Mouse (Mus musculus) CH12.LX (cell line): ENCODE data around the gene Fgfr2. TPM values are rescaled to one million over a fixed set of nuclear protein-coding genes. Genes with fewer than 3 reads are reported as not detected.

ENCODE experiments used
- DNase-seq: peaks from one replicate; pipeline ENCODE4 v3.0.0-alpha.2; 2013; ENCODE audit errors: extremely low read depth
- H3K27ac ChIP-seq: 2 replicates; pipeline ENCODE4 v1.5.1; 2012; ENCODE audit warnings: low read depth, mild to moderate bottlenecking, control low read depth, moderate library complexity; ENCODE audit not compliant: insufficient read depth
- H3K27me3 ChIP-seq: replicated peaks from 2 replicates; pipeline ENCODE3; 2012; ENCODE audit warnings: inconsistent platforms
- H3K36me3 ChIP-seq, 2 experiments: replicated peaks in 1 of 2; 2 replicates each; pipeline versions ENCODE3 to v1.6.1; 2012; ENCODE audit warnings: inconsistent platforms in 1 of 2, low read length in 1 of 2, mild to moderate bottlenecking in 1 of 2, mixed read lengths in 1 of 2, moderate library complexity in 1 of 2; ENCODE audit not compliant: control insufficient read depth in 1 of 2, insufficient read depth in 1 of 2
- H3K4me1 ChIP-seq, 2 experiments: 2 replicates each; pipeline ENCODE4 v1.6.1; 2012; ENCODE audit warnings: inconsistent platforms in 1 of 2, moderate library complexity in 1 of 2; ENCODE audit not compliant: insufficient read depth in 2 of 2, control insufficient read depth in 1 of 2
- H3K4me2 ChIP-seq: 2 replicates; pipeline ENCODE4 v1.6.1; 2012; ENCODE audit warnings: low read depth, mild to moderate bottlenecking, control low read depth; ENCODE audit not compliant: poor library complexity, insufficient read depth, severe bottlenecking
- H3K4me3 ChIP-seq, 3 experiments: fragments of 150-350 bp in 1 of 3; sonication (generic) in 1 of 3; replicated peaks in 1 of 3; 2 replicates each; pipeline versions ENCODE3 to v1.5.1; 2011 to 2012; ENCODE audit warnings: low read depth in 2 of 3, low read length in 2 of 3, mild to moderate bottlenecking in 2 of 3, moderate library complexity in 2 of 3, control low read depth in 1 of 3, improper control_type of control experiment in 1 of 3, inconsistent platforms in 1 of 3, mixed read lengths in 1 of 3; ENCODE audit not compliant: poor library complexity in 1 of 3
- H3K79me2 ChIP-seq: replicated peaks from 2 replicates; pipeline ENCODE4 v1.6.1; 2012; ENCODE audit warnings: mild to moderate bottlenecking, moderate library complexity; ENCODE audit not compliant: control insufficient read depth, poor library complexity, insufficient read depth, severe bottlenecking; ENCODE audit errors: extremely low read depth
- H3K9ac ChIP-seq: 2 replicates; pipeline ENCODE4 v1.6.1; 2012; ENCODE audit warnings: low read depth, mild to moderate bottlenecking, control low read depth, moderate library complexity; ENCODE audit not compliant: insufficient read depth
- H3K9me3 ChIP-seq: replicated peaks from 2 replicates; pipeline ENCODE3; 2012; ENCODE audit warnings: low read length, inconsistent platforms, mixed read lengths
- BHLHE40 ChIP-seq: IDR thresholded peaks from 2 replicates; pipeline ENCODE4 v1.6.1; 2011; ENCODE audit warnings: mild to moderate bottlenecking, low read depth, low read length, improper control_type of control experiment
- CHD2 ChIP-seq: IDR thresholded peaks from 2 replicates; pipeline ENCODE4 v1.6.1; 2011; ENCODE audit warnings: low read length, improper control_type of control experiment
- CTCF ChIP-seq, 2 experiments: IDR thresholded peaks in 1 of 2; conservative IDR thresholded peaks in 1 of 2; 2 replicates each; pipeline ENCODE4 v1.5.1; 2011 to 2012; ENCODE audit warnings: low read depth in 2 of 2, low read length in 2 of 2, improper control_type of control experiment in 1 of 2, inconsistent platforms in 1 of 2, mild to moderate bottlenecking in 1 of 2, moderate library complexity in 1 of 2
- GABPA ChIP-seq: IDR thresholded peaks from 2 replicates; pipeline ENCODE4 v1.6.1; 2012; ENCODE audit warnings: low read depth, low read length, improper control_type of control experiment, inconsistent platforms; ENCODE audit not compliant: insufficient replicate concordance
- HCFC1 ChIP-seq: IDR thresholded peaks from 2 replicates; pipeline ENCODE4 v1.6.1; 2012; ENCODE audit warnings: low read depth, mild to moderate bottlenecking, inconsistent platforms, low read length, improper control_type of control experiment
- IRF4 ChIP-seq: IDR thresholded peaks from 2 replicates; pipeline ENCODE4 v1.6.1; 2014; ENCODE audit warnings: low read depth, mild to moderate bottlenecking, inconsistent platforms, low read length, improper control_type of control experiment
- JUN ChIP-seq: IDR thresholded peaks from 2 replicates; pipeline ENCODE4 v1.6.1; 2011; ENCODE audit warnings: low read depth, mild to moderate bottlenecking, low read length, improper control_type of control experiment, moderate library complexity; ENCODE audit not compliant: insufficient read depth
- JUND ChIP-seq: conservative IDR thresholded peaks from 2 replicates; pipeline ENCODE4 v1.6.1; 2011; ENCODE audit warnings: low read depth, low read length, improper control_type of control experiment
- MAFK ChIP-seq: IDR thresholded peaks from 2 replicates; pipeline ENCODE4 v1.6.1; 2011; ENCODE audit warnings: low read length, improper control_type of control experiment; ENCODE audit not compliant: insufficient replicate concordance
- MAX ChIP-seq: IDR thresholded peaks from 2 replicates; pipeline ENCODE4 v1.6.1; 2011; ENCODE audit warnings: low read length, improper control_type of control experiment
- MAZ ChIP-seq: IDR thresholded peaks from 2 replicates; pipeline ENCODE4 v1.6.1; 2012; ENCODE audit warnings: low read depth, mild to moderate bottlenecking, inconsistent platforms, low read length, improper control_type of control experiment, moderate library complexity
- MEF2A ChIP-seq: IDR thresholded peaks from 2 replicates; pipeline ENCODE4 v1.6.1; 2014; ENCODE audit warnings: low read depth, mild to moderate bottlenecking, inconsistent platforms, low read length, improper control_type of control experiment, borderline replicate concordance
- MXI1 ChIP-seq: IDR thresholded peaks from 2 replicates; pipeline ENCODE4 v1.6.1; 2011; ENCODE audit warnings: mild to moderate bottlenecking, low read depth, low read length, improper control_type of control experiment
- MYC ChIP-seq: IDR thresholded peaks from 2 replicates; pipeline ENCODE4 v1.6.1; 2011; ENCODE audit warnings: low read depth, mild to moderate bottlenecking, improper control_type of control experiment, low read length
- NELFE ChIP-seq: IDR thresholded peaks from 2 replicates; pipeline ENCODE4 v1.6.1; 2011; ENCODE audit warnings: low read depth, low read length, improper control_type of control experiment
- NRF1 ChIP-seq: IDR thresholded peaks from 2 replicates; pipeline ENCODE4 v1.6.1; 2014; ENCODE audit warnings: low read depth, mild to moderate bottlenecking, inconsistent platforms, low read length, improper control_type of control experiment, moderate library complexity
- PAX5 ChIP-seq: IDR thresholded peaks from 2 replicates; pipeline ENCODE4 v1.6.1; 2012; ENCODE audit warnings: low read length, inconsistent platforms, mixed read lengths
- POLR2A ChIP-seq: IDR thresholded peaks from 2 replicates; pipeline ENCODE4 v1.6.1; 2011; ENCODE audit warnings: low read depth, mild to moderate bottlenecking, improper control_type of control experiment, low read length
- POLR2AphosphoS2 ChIP-seq: IDR thresholded peaks from 2 replicates; pipeline ENCODE4 v1.6.1; 2011; ENCODE audit warnings: low read depth, low read length, improper control_type of control experiment
- RAD21 ChIP-seq: IDR thresholded peaks from 2 replicates; pipeline ENCODE4 v1.6.1; 2011; ENCODE audit warnings: low read depth, mild to moderate bottlenecking, low read length, improper control_type of control experiment, moderate library complexity
- SIN3A ChIP-seq: IDR thresholded peaks from 2 replicates; pipeline ENCODE4 v1.6.1; 2012; ENCODE audit warnings: low read length, improper control_type of control experiment, inconsistent platforms
- SMC3 ChIP-seq: IDR thresholded peaks from 2 replicates; pipeline ENCODE4 v1.6.1; 2011; ENCODE audit warnings: low read depth, low read length, improper control_type of control experiment
- TBP ChIP-seq: conservative IDR thresholded peaks from 2 replicates; pipeline ENCODE4 v1.6.1; 2011; ENCODE audit warnings: low read depth, low read length, improper control_type of control experiment
- TCF12 ChIP-seq: IDR thresholded peaks from 2 replicates; pipeline ENCODE4 v1.6.1; 2014; ENCODE audit warnings: low read depth, mild to moderate bottlenecking, inconsistent platforms, low read length, improper control_type of control experiment
- UBTF ChIP-seq: IDR thresholded peaks from 2 replicates; pipeline ENCODE4 v1.6.1; 2012; ENCODE audit warnings: low read depth, mild to moderate bottlenecking, inconsistent platforms, low read length, improper control_type of control experiment, moderate library complexity
- USF1 ChIP-seq: IDR thresholded peaks from 2 replicates; pipeline ENCODE4 v1.6.1; 2014; ENCODE audit warnings: low read depth, mild to moderate bottlenecking, inconsistent platforms, low read length, improper control_type of control experiment
- ZKSCAN1 ChIP-seq: IDR thresholded peaks from 2 replicates; pipeline ENCODE4 v1.6.1; 2012; ENCODE audit warnings: low read depth, inconsistent platforms, low read length, improper control_type of control experiment, borderline replicate concordance
- ZMIZ1 ChIP-seq: IDR thresholded peaks from 2 replicates; pipeline ENCODE4 v1.6.1; 2012; ENCODE audit warnings: low read depth, mild to moderate bottlenecking, inconsistent platforms, low read length, improper control_type of control experiment
- ZNF384 ChIP-seq: IDR thresholded peaks from 2 replicates; pipeline ENCODE4 v1.6.1; 2012; ENCODE audit warnings: low read depth, low read length, improper control_type of control experiment, inconsistent platforms
- dilution Hi-C: fragments of 300-500 bp; cut with MboI; formaldehyde crosslinking; loops from 2 replicates; pipeline ENCODE4 v1.14.3; 2020; ENCODE audit warnings: low sequenced_read_pairs; ENCODE audit not compliant: extremely low pct_unique_long_range_greater_than_20kb, extremely low pct_ligation_motif_present
- in situ Hi-C: fragments of 300-500 bp; cut with MboI; formaldehyde crosslinking; loops from 3 replicates; pipeline ENCODE4 v1.14.3; 2019; ENCODE audit warnings: low sequenced_read_pairs, low pct_ligation_motif_present, low pct_unique_long_range_greater_than_20kb, mixed read lengths
- polyA plus RNA-seq: library from polyadenylated mRNA; unstranded; fragments of >175 nt; gene quantifications from 2 replicates; pipeline ENCODE4 v1.2.1, GENCODE M21; 2012; ENCODE audit warnings: low read depth; ENCODE audit not compliant: insufficient read length
- total RNA-seq, 2 experiments: library from RNA; depleted of rRNA; stranded (reverse); fragments of 300-350 nt in 1 of 2; fragments of >200 nt in 1 of 2; gene quantifications; 2 replicates each; pipeline ENCODE4 v1.2.3; 2012 to 2014

Gene Fgfr2
- total and polyA plus RNA-seq, 3 experiments = not detected

DNA sequence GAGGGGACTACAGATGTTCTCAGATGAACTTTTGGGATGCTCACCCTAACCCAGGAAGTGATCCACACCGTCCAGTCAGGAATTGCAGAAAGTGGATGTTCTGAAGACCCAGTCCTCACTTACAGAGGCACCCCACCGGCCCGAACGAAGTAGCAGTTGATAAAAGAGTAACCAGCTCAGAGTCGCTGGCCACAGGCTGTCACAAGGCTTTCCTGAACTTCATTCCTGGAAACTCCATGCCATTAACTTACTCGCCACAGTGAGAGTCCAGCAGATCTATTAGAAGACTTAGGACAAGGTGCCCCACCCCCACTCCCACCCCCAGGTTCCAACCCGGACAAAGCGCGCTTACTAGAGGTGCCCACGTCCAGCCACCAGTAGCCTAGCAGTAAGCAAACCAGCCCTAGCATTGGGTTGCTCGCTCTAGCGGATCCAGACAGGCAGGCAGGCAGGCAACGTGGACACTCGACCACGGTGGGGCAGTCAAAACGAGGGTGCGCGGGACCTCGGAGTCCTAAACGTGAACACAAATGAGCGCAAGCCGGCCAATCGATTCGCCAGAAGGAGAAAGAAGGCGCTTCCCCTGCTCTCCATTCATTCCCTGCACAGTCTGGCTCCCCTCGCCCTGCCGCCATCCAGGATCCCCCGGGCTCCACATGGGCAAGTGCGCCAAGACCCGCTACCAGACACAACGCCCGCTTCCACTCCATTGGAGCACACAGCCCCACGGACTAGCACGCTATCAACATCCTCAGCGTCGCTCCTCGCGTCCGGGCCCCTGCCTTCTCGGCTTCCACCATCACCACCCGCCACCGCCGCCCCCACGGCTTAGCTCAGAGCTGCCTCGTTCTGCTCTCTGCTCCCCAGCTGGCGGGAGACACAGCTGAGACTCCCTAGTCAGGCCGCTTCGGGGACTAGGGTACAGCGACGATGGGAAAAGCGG, 807.7 kb downstream of the Fgfr2 start:
- dilution Hi-C loops = no loop called here

DNA sequence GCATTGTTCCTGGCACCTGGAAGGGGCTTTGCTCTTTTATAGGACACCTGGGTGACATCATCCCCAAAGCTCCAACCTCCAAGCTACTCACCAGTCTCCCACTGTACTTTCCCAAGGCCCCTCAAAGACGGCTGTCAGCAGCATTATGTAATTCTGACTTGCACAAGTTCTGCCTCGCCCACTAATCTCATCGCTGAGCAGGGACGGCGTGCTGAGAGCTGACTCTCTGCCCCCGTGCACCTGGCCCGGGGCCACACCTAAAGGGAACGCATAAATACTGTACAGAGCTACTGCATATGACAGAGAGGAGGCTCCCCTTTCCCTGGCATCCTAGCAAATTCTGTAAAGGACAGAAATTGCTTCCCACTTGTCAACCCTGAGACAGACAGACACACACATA, 810.8 kb downstream of the Fgfr2 start:
- TF ChIP-seq PAX5 (no peak), MAZ (no peak), JUND (no peak), CTCF (conservative IDR thresholded peaks at IDR 0.05 in 1 of 2, IDR thresholded peaks at IDR 0.05 in 1 of 2; ENCODE audit: low read depth in 2 of 2, low read length in 2 of 2) (no peak), TBP (no peak), HCFC1 (no peak), MXI1 (no peak), MAX (no peak), MYC (no peak), NELFE (no peak), RAD21 (no peak), UBTF (no peak), BHLHE40 (no peak), POLR2AphosphoS2 (no peak), ZNF384 (no peak), ZMIZ1 (no peak)
- dilution Hi-C loops (no loop called here), in situ Hi-C loops (no loop called here)
- H3K4me3 ChIP-seq = no peak overlapping the region
- no peaks in the 10 kb centered on the region for H3K36me3 ChIP-seq
- no peak overlapping the region for H3K9ac ChIP-seq
- H3K4me2 ChIP-seq = no peak overlapping the region
- no peaks in the 10 kb centered on the region for H3K79me2 ChIP-seq
- H3K27ac ChIP-seq = no peak overlapping the region
- H3K4me1 ChIP-seq = peaks cover 9 to 30% of the 10 kb centered on the region in 2 experiments
- no peak for DNase-seq
- H3K9me3 ChIP-seq = no peaks in the 10 kb centered on the region
- H3K27me3 ChIP-seq = peaks cover 67% of the 10 kb centered on the region

More for the DNA sequence above, 807.7 kb downstream of the Fgfr2 start:
- H3K4me3 ChIP-seq = peak overlapping the region; percentile 46 to 68 (median 57)
- no peak overlapping the region; the same call in 1 of the 2 replicates for H3K9ac ChIP-seq
- no peak overlapping the region for H3K27ac ChIP-seq
- peaks cover 0 to 18% of the 10 kb centered on the region in 2 experiments; a peak in 2 of 4 replicates for H3K4me1 ChIP-seq
- H3K27me3 ChIP-seq = peaks cover 59% of the 10 kb centered on the region
- peak overlapping the region; percentile 57 for H3K4me2 ChIP-seq
- DNase-seq = no peak
- no peaks in the 10 kb centered on the region for H3K36me3 ChIP-seq
- in situ Hi-C loops = no loop called here
- no peaks in the 10 kb centered on the region for H3K9me3 ChIP-seq
- TF ChIP-seq JUN = no peak
- TF ChIP-seq UBTF = no peak
- TF ChIP-seq TBP = no peak
- TF ChIP-seq NRF1 = no peak
- peak; percentile 32; the same call in 1 of the 2 replicates for TF ChIP-seq MXI1
- TF ChIP-seq MEF2A = no peak
- no peak for TF ChIP-seq MAFK
- TF ChIP-seq HCFC1 = no peak
- TF ChIP-seq ZKSCAN1 = no peak
- TF ChIP-seq IRF4 = no peak
- TF ChIP-seq SIN3A = no peak
- TF ChIP-seq JUND = no peak
- no peak for TF ChIP-seq TCF12
- TF ChIP-seq ZNF384 = no peak
- TF ChIP-seq POLR2A = no peak
- TF ChIP-seq POLR2AphosphoS2 = no peak
- TF ChIP-seq CTCF (conservative IDR thresholded peaks at IDR 0.05 in 1 of 2, IDR thresholded peaks at IDR 0.05 in 1 of 2; ENCODE audit: low read depth in 2 of 2, low read length in 2 of 2) = peak in 1 of 2 experiments; percentile 50; a peak in 2 of 4 replicates
- TF ChIP-seq BHLHE40 = 0 out of 2 replicates have a peak, but pooled peaks have one; percentile 36
- no peak for TF ChIP-seq PAX5
- TF ChIP-seq GABPA = no peak
- TF ChIP-seq SMC3 = peak; percentile 39
- TF ChIP-seq CHD2 = no peak
- TF ChIP-seq USF1 = no peak
- TF ChIP-seq MAZ = no peak
- TF ChIP-seq RAD21 = peak; percentile 16
- TF ChIP-seq, all 38 proteins: peak for 5
- no peaks in the 10 kb centered on the region for H3K79me2 ChIP-seq
